Mouse (Mus musculus) left cerebral cortex, adult 18-20 months (tissue): Measurements from ENCODE around the gene Plagl1. TPM values are rescaled to one million over a fixed set of nuclear protein-coding genes. Genes with fewer than 3 reads are reported as not detected.

Source experiments
- total RNA-seq, 2 experiments: library from RNA; stranded (reverse); gene quantifications; 2 replicates each; pipeline ENCODE4 v1.2.3; 2021

The Plagl1 gene
- total RNA-seq, 2 experiments from 2014 or later: 12.8 to 16.4 TPM

Other genes with a start within 250 kb of the Plagl1 start
- 10 to 100 TPM; 61.6 to 69.4 TPM for gene Utrn, start 191.1 kb upstream of the Plagl1 start, total RNA-seq
- under 1 TPM; 0.07 to 0.37 TPM for gene Stx11, start 96.2 kb upstream of the Plagl1 start, total RNA-seq
- gene Sf3b5, start 55.2 kb upstream of the Plagl1 start, total RNA-seq: 1 to 10 TPM; 8.3 to 8.4 TPM
- gene Zc2hc1b, start 117.5 kb downstream of the Plagl1 start, total RNA-seq: not detected
- gene Ltv1, start 132.7 kb downstream of the Plagl1 start, total RNA-seq: 10 to 100 TPM; 19.4 to 23.6 TPM